Mouse (Mus musculus) forebrain, postnatal 0 days (tissue): ENCODE measurements at regions not wholly inside any gene's neighbourhood (a gene's known extent, or its start where the extent isn't known, plus 50 kb on each side); places are given as distances from the start of the nearest gene placed in this dataset.

Experiments used
- ATAC-seq: fragments of 200-750 bp; cut with Nextera tagmentation; 2 replicates; pipeline ENCODE4 v1.8.0; 2017; ENCODE audit warnings: mild to moderate bottlenecking, moderate library complexity
- DNase-seq: peaks from one replicate; pipeline ENCODE4 v3.0.0-alpha.2; 2015
- H3K27ac ChIP-seq: fragments of 300-500 bp; sonication (generic); 2 replicates; pipeline ENCODE4 v1.5.1; 2014; ENCODE audit warnings: low read depth, mild to moderate bottlenecking, antibody characterized with exemption, low read length, moderate library complexity, mixed read lengths
- H3K27me3 ChIP-seq: fragments of 300-500 bp; sonication (generic); 2 replicates; pipeline ENCODE4 v1.6.1; 2014; ENCODE audit warnings: mild to moderate bottlenecking, low read length, mixed read lengths; ENCODE audit not compliant: insufficient read depth
- H3K36me3 ChIP-seq: fragments of 300-500 bp; sonication (generic); 2 replicates; pipeline ENCODE4 v1.6.1; 2014; ENCODE audit warnings: mild to moderate bottlenecking, moderate library complexity; ENCODE audit not compliant: insufficient read depth
- H3K4me1 ChIP-seq: fragments of 300-500 bp; sonication (generic); 2 replicates; pipeline ENCODE4 v1.6.1; 2014; ENCODE audit warnings: antibody characterized with exemption; ENCODE audit not compliant: insufficient read depth
- H3K4me2 ChIP-seq: fragments of 300-500 bp; sonication (generic); 2 replicates; pipeline ENCODE4 v1.6.1; 2014; ENCODE audit warnings: low read depth, mild to moderate bottlenecking, moderate library complexity
- H3K4me3 ChIP-seq: fragments of 300-500 bp; sonication (generic); 2 replicates; pipeline ENCODE4 v1.5.1; 2014; ENCODE audit warnings: low read depth, low read length, mixed read lengths
- H3K9ac ChIP-seq: fragments of 300-500 bp; sonication (generic); 2 replicates; pipeline ENCODE4 v1.6.1; 2014; ENCODE audit warnings: mild to moderate bottlenecking
- H3K9me3 ChIP-seq: fragments of 300-500 bp; sonication (generic); 2 replicates; pipeline ENCODE4 v1.6.1; 2016; ENCODE audit warnings: low read length
- CTCF ChIP-seq: sonication (generic); IDR thresholded peaks from 2 replicates; pipeline ENCODE4 v1.5.1; 2016; ENCODE audit warnings: antibody characterized with exemption, control low read depth, low read depth
- WGBS: fragments of 180-500 bp; shearing (Covaris S2); extraction: QIAGEN DNeasy Blood & Tissue Kit; methylation state at CpG from one replicate; pipeline ENCODE4 v1.1.7; 2014; 5-methylcytosine and 5-hydroxymethylcytosine counted together

DNA sequence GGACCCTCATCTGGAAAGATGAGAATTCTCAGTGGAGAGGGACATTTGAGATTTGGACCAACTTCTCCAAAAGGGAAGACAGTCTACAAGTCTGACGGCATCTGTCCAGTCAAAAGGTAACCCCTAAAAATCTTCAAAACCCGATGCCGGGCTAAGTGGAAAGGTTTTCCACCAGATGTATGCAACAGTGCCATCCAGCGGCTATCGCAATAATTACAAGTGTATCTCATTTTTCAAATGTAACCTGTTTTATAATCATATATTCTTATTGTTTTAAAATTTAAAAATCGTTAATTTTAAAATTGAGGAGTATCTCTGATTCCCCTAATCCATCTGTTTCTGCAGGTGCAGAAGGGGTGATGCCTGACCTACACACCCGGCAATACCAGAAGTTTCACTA is 346.8 kb upstream of the Hnrnpa3 start:
- Histone ChIP-seq H3K4me3 (no peak overlapping the region), H3K36me3 (no peaks in the 10 kb centered on the region), H3K9me3 (no peaks in the 10 kb centered on the region), H3K27ac (no peak overlapping the region), H3K9ac (no peak overlapping the region), H3K4me2 (peak overlapping the region; percentile 35; the same call in 1 of the 2 replicates), H3K27me3 (peaks cover 6% of the 10 kb centered on the region; the same call in 1 of the 2 replicates), H3K4me1 (peaks cover 8% of the 10 kb centered on the region; the same call in 1 of the 2 replicates)
- 13% methylated on average over 7 of the region's 7 CpGs for WGBS
- peak; percentile 72 for TF ChIP-seq CTCF
- ATAC-seq (no peak), DNase-seq (peak; percentile 81)

DNA sequence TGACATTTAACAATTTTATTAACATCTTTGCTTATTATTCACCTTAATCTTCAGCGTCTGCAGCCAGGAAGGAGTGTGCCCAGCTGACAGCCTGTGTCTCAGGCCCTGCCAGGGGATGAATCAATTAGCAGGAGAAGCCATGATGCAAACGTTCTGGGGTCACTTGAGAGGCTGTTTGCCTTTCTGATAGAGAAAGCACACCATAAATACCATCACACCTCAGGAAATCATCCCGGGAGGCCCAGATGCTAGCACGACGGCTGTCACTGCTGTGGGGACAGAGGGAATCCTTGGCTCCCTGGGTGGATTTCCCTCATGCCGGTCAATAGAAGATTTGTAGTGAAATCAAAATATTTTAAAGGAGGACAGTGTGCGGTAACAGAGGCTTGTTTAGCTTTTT is 343.7 kb upstream of the Hnrnpa3 start:
- Histone ChIP-seq H3K4me1 (0 out of 2 replicates have a peak, but pooled peaks cover 4% of the 10 kb centered on the region), H3K9me3 (no peaks in the 10 kb centered on the region), H3K27ac (no peak overlapping the region), H3K4me3 (no peak overlapping the region), H3K27me3 (peaks cover 6% of the 10 kb centered on the region; the same call in 1 of the 2 replicates), H3K4me2 (no peak overlapping the region), H3K36me3 (no peaks in the 10 kb centered on the region), H3K9ac (no peak overlapping the region)
- 58% methylated on average over 7 of the region's 7 CpGs for WGBS
- no peak for TF ChIP-seq CTCF
- no peak for ATAC-seq
- no peak for DNase-seq

- Histone ChIP-seq H3K36me3 (no peaks in the 10 kb centered on the region), H3K9ac (no peak overlapping the region), H3K9me3 (no peaks in the 10 kb centered on the region), H3K27me3 (peaks cover 3% of the 10 kb centered on the region; the same call in 1 of the 2 replicates), H3K27ac (no peak overlapping the region), H3K4me3 (no peak overlapping the region), H3K4me1 (no peaks in the 10 kb centered on the region), H3K4me2 (no peak overlapping the region)
- no peak for TF ChIP-seq CTCF
- 54% methylated on average over 5 of the region's 5 CpGs for WGBS
- no peak for ATAC-seq
- no peak for DNase-seq
Measured at GRCm38 (mm10) chr2:75318190-75318589, 340.9 kb upstream of the Hnrnpa3 start.

DNA sequence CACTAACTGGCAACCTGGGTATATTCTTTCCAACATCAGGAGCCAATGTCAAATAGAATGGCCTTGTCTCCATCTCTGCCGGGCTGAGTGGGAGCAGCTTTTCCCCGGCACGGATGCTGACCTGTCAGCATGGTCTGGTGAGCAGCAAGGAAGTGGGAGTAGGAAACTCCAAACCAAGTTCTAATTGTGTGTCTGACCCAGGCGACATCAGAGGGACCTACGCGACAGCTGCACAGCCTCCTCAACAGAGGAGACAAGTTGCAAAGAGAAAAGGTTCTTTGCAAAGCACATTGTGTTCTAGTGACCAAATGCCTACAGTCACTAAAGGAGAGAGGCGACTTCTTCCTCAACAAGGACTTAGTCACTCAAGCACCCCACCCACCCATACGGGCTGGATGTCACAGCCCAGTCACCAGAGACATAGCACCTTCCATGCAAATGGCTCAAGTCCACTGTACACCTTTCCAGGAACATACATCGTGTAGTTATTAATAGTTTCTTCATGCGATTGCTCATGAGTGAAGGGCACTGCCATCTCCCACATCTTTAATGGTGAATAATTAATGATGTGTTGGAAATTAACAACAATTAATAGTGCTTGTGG is 334.8 kb upstream of the Hnrnpa3 start:
- DNase-seq, result no peak
- H3K27ac ChIP-seq, result no peak overlapping the region
- no peak for ATAC-seq
- H3K36me3 ChIP-seq, result no peaks in the 10 kb centered on the region
- TF ChIP-seq CTCF, result no peak
- WGBS, result 83% methylated on average over 10 of the region's 10 CpGs
- no peak overlapping the region for H3K4me2 ChIP-seq
- H3K9me3 ChIP-seq, result no peaks in the 10 kb centered on the region
- H3K27me3 ChIP-seq, result no peaks in the 10 kb centered on the region
- no peaks in the 10 kb centered on the region for H3K4me1 ChIP-seq
- H3K9ac ChIP-seq, result no peak overlapping the region
- H3K4me3 ChIP-seq, result no peak overlapping the region

DNA sequence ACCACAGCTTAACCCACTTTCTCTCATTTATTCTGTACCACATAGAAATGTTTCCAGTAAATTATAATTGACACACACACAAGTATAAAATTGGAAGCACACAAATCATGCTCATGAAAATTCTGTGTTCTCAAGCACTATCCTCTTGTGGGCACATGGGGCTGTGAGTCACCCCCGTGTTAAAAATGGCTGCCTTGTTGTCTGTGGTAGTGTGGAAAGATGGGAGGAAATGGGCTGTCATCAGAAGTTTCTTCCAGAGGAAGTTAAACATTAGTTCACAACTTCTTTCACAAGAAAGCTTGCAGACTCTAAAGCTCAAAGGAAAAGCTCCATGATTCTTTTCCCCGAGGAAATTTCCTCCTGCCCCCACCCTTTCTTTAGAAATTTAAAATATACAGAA is 329.5 kb upstream of the Hnrnpa3 start:
- Histone ChIP-seq H3K9me3 (no peaks in the 10 kb centered on the region), H3K27ac (no peak overlapping the region), H3K9ac (no peak overlapping the region), H3K4me3 (no peak overlapping the region), H3K4me2 (no peak overlapping the region), H3K4me1 (no peaks in the 10 kb centered on the region), H3K36me3 (no peaks in the 10 kb centered on the region), H3K27me3 (no peaks in the 10 kb centered on the region)
- TF ChIP-seq CTCF, result no peak
- DNase-seq, result no peak
- no peak for ATAC-seq
- 84% methylated on average over 2 of the region's 2 CpGs for WGBS

GRCm38 (mm10) chr2:75341310-75341709 is 317.8 kb upstream of the Hnrnpa3 start:
- TF ChIP-seq CTCF, result no peak
- Histone ChIP-seq H3K4me1 (no peaks in the 10 kb centered on the region), H3K4me2 (no peak overlapping the region), H3K27ac (no peak overlapping the region), H3K36me3 (no peaks in the 10 kb centered on the region), H3K9ac (no peak overlapping the region), H3K4me3 (no peak overlapping the region), H3K27me3 (no peaks in the 10 kb centered on the region), H3K9me3 (no peaks in the 10 kb centered on the region)
- 87% methylated on average over 2 of the region's 2 CpGs for WGBS
- ATAC-seq (no peak), DNase-seq (no peak)

GRCm38 (mm10) chr2:75341726-75342280 is 317.3 kb upstream of the Hnrnpa3 start:
- ATAC-seq, result no peak
- H3K27me3 ChIP-seq, result no peaks in the 10 kb centered on the region
- TF ChIP-seq CTCF, result no peak

More at GRCm38 (mm10) chr2:75341726-75342280, 317.3 kb upstream of the Hnrnpa3 start:
- no peaks in the 10 kb centered on the region for H3K9me3 ChIP-seq
- no peak overlapping the region for H3K4me3 ChIP-seq
- WGBS, result 81% methylated on average over 6 of the region's 6 CpGs
- no peaks in the 10 kb centered on the region for H3K4me1 ChIP-seq
- DNase-seq, result no peak
- H3K9ac ChIP-seq, result no peak overlapping the region
- H3K4me2 ChIP-seq, result no peak overlapping the region
- no peaks in the 10 kb centered on the region for H3K36me3 ChIP-seq
- H3K27ac ChIP-seq, result no peak overlapping the region
